Mouse (Mus musculus): ENCODE measurements around the gene Ccdc85c. TPM values are rescaled to one million over a fixed set of nuclear protein-coding genes. Genes with fewer than 3 reads are reported as not detected.

The Ccdc85c gene
- polyA plus RNA-seq, 1 experiment, result 100 TPM

- H3K36me3 ChIP-seq (ENCODE audit: control insufficient read depth, insufficient read depth, low read length), result no peaks in the 10 kb centered on the region
Measured at GRCm38 (mm10) chr12:108313244-108313772, 38.1 kb upstream of the Ccdc85c start.

GRCm38 (mm10) chr12:108312432-108312851, 37.2 kb upstream of the Ccdc85c start:
- TF ChIP-seq CTCF (IDR thresholded peaks at IDR 0.05; ENCODE audit: extremely low read depth, insufficient read length, insufficient replicate concordance, low read depth, low read length), result no peak
- TF ChIP-seq POLR2A (IDR thresholded peaks at IDR 0.05; ENCODE audit: low read depth, low read length), result no peak
- WGBS, result 63% methylated on average over 6 of the region's 6 CpGs
- Histone ChIP-seq H3K36me3 (ENCODE audit: control insufficient read depth, insufficient read depth, low read length) (no peaks in the 10 kb centered on the region), H3K27ac (ENCODE audit: insufficient read depth, low read depth, low read length) (no peak overlapping the region), H3K27me3 (ENCODE audit: control insufficient read depth, insufficient read depth, low read length) (peaks cover 2% of the 10 kb centered on the region; the same call in 1 of the 2 replicates), H3K4me1 (ENCODE audit: control insufficient read depth, insufficient read depth, insufficient read length, low read length) (no peaks in the 10 kb centered on the region; the same call in none of the 2 replicates), H3K4me3 (ENCODE audit: low read depth, low read length) (no peak overlapping the region)

More at GRCm38 (mm10) chr12:108313244-108313772, 38.1 kb upstream of the Ccdc85c start:
- Histone ChIP-seq H3K4me3 (ENCODE audit: low read depth, low read length) (no peak overlapping the region), H3K27ac (ENCODE audit: insufficient read depth, low read depth, low read length) (no peak overlapping the region), H3K27me3 (ENCODE audit: control insufficient read depth, insufficient read depth, low read length) (peaks cover 5% of the 10 kb centered on the region; the same call in 1 of the 2 replicates), H3K4me1 (ENCODE audit: control insufficient read depth, insufficient read depth, insufficient read length, low read length) (no peaks in the 10 kb centered on the region; the same call in 1 of the 2 replicates)
- WGBS, result 68% methylated on average over 1 of the region's 1 CpGs
- no peak for TF ChIP-seq POLR2A (IDR thresholded peaks at IDR 0.05; ENCODE audit: low read depth, low read length)
- TF ChIP-seq CTCF (IDR thresholded peaks at IDR 0.05; ENCODE audit: extremely low read depth, insufficient read length, insufficient replicate concordance, low read depth, low read length), result no peak

- Histone ChIP-seq H3K4me3 (ENCODE audit: low read depth, low read length) (no peak overlapping the region), H3K36me3 (ENCODE audit: control insufficient read depth, insufficient read depth, low read length) (no peaks in the 10 kb centered on the region), H3K27ac (ENCODE audit: insufficient read depth, low read depth, low read length) (no peak overlapping the region), H3K4me1 (ENCODE audit: control insufficient read depth, insufficient read depth, insufficient read length, low read length) (no peaks in the 10 kb centered on the region; the same call in none of the 2 replicates), H3K27me3 (ENCODE audit: control insufficient read depth, insufficient read depth, low read length) (peaks cover 6% of the 10 kb centered on the region; the same call in 1 of the 2 replicates)
- TF ChIP-seq POLR2A (IDR thresholded peaks at IDR 0.05; ENCODE audit: low read depth, low read length), result no peak
- no peak for TF ChIP-seq CTCF (IDR thresholded peaks at IDR 0.05; ENCODE audit: extremely low read depth, insufficient read length, insufficient replicate concordance, low read depth, low read length)
- 91% methylated on average over 27 of the region's 27 CpGs for WGBS
Measured at GRCm38 (mm10) chr12:108311741-108312290, 36.6 kb upstream of the Ccdc85c start.

GRCm38 (mm10) chr12:108310456-108311027, 35.3 kb upstream of the Ccdc85c start:
- no peak overlapping the region for H3K27ac ChIP-seq (ENCODE audit: insufficient read depth, low read depth, low read length)
- WGBS, result 73% methylated on average over 7 of the region's 7 CpGs
- no peak overlapping the region for H3K4me3 ChIP-seq (ENCODE audit: low read depth, low read length)
- peaks cover 6% of the 10 kb centered on the region for H3K4me1 ChIP-seq (ENCODE audit: control insufficient read depth, insufficient read depth, insufficient read length, low read length)
- H3K27me3 ChIP-seq (ENCODE audit: control insufficient read depth, insufficient read depth, low read length), result peaks cover 17% of the 10 kb centered on the region
- H3K36me3 ChIP-seq (ENCODE audit: control insufficient read depth, insufficient read depth, low read length), result no peaks in the 10 kb centered on the region
- TF ChIP-seq POLR2A (IDR thresholded peaks at IDR 0.05; ENCODE audit: low read depth, low read length) (no peak), CTCF (IDR thresholded peaks at IDR 0.05; ENCODE audit: extremely low read depth, insufficient read length, insufficient replicate concordance, low read depth, low read length) (no peak)

- peaks cover 17% of the 10 kb centered on the region for H3K27me3 ChIP-seq (ENCODE audit: control insufficient read depth, insufficient read depth, low read length)
- no peak overlapping the region for H3K27ac ChIP-seq (ENCODE audit: insufficient read depth, low read depth, low read length)
- no peak for TF ChIP-seq POLR2A (IDR thresholded peaks at IDR 0.05; ENCODE audit: low read depth, low read length)
- TF ChIP-seq CTCF (IDR thresholded peaks at IDR 0.05; ENCODE audit: extremely low read depth, insufficient read length, insufficient replicate concordance, low read depth, low read length), result no peak
- WGBS, result 82% methylated on average over 4 of the region's 4 CpGs
- peaks cover 6% of the 10 kb centered on the region for H3K4me1 ChIP-seq (ENCODE audit: control insufficient read depth, insufficient read depth, insufficient read length, low read length)
- H3K36me3 ChIP-seq (ENCODE audit: control insufficient read depth, insufficient read depth, low read length), result no peaks in the 10 kb centered on the region
- no peak overlapping the region for H3K4me3 ChIP-seq (ENCODE audit: low read depth, low read length)
Measured at GRCm38 (mm10) chr12:108310041-108310440, 34.8 kb upstream of the Ccdc85c start.

GRCm38 (mm10) chr12:108309116-108309794, 34.0 kb upstream of the Ccdc85c start:
- H3K4me1 ChIP-seq (ENCODE audit: control insufficient read depth, insufficient read depth, insufficient read length, low read length), result peaks cover 6% of the 10 kb centered on the region
- H3K36me3 ChIP-seq (ENCODE audit: control insufficient read depth, insufficient read depth, low read length), result no peaks in the 10 kb centered on the region
- peak overlapping the region; percentile 64; the same call in 1 of the 2 replicates for H3K27ac ChIP-seq (ENCODE audit: insufficient read depth, low read depth, low read length)
- TF ChIP-seq CTCF (IDR thresholded peaks at IDR 0.05; ENCODE audit: extremely low read depth, insufficient read length, insufficient replicate concordance, low read depth, low read length) (no peak), POLR2A (IDR thresholded peaks at IDR 0.05; ENCODE audit: low read depth, low read length) (no peak)
- peaks cover 24% of the 10 kb centered on the region for H3K27me3 ChIP-seq (ENCODE audit: control insufficient read depth, insufficient read depth, low read length)
- H3K4me3 ChIP-seq (ENCODE audit: low read depth, low read length), result no peak overlapping the region
- 36% methylated on average over 7 of the region's 8 CpGs for WGBS
